Mouse (Mus musculus) spleen, embryonic (tissue): ENCODE data around the gene Galnt9.

Experiments
- CTCF ChIA-PET: fragments of 350-600 bp; sonication (Branson Sonifier 250); formaldehyde crosslinking; loops from one replicate; lab custom pipeline; 2022; lab: Charles Lee

Galnt9 gene

DNA sequence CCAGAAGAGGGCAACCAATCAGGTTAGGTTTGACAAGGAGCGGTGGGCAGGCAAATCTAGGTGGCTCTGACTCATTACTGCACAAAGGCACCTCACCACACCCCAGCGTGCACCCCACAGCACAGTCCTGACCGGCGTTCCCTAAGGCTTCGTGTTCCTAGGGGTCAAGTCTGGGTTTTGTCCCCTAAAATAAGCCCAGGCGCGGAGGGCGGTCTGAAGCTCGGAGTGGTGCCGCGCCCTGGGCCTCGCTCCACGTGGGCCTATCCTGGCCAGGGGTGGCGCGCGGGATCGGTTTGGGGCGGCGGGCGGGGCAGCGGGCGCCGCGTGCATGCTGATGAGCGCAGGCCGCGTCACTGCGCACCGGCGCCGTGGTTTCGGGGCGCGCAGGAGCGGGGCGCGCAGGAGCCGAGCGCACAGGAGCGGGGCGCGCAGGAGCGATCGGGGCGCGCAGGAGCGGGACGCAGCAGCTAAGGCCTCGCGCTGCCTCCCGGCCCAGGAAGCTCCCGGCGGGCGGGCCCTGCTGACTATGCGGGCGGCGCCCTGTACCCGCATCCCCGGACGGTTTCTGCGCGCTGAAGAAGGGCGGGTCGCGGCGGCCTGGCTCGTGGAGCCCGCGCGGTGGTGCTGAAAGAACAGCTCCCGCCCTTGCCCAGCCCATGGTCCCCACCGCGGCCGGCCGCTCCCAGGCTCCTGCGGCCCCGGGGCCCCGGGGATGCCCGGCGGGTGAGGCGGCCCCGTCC, at the start of gene Galnt9:
Gene Galnt9, plus strand, starts transcription at position 405 of the 740 bp plus-strand sequence.
- CTCF ChIA-PET: interaction anchor here (0.6 kb wide), 1 partner anchor 1997 kb away, joined by 5 read pairs; no protein-coding TSS in a partner anchor

GRCm38 (mm10) chr5:110494396-110494795, 49.8 kb upstream of the Galnt9 start:
- CTCF ChIA-PET: interaction anchor here (0.8 kb wide), 1 partner anchor 142 kb away, joined by 3 read pairs; no protein-coding TSS in a partner anchor

- CTCF ChIA-PET: no interaction called here
Measured at GRCm38 (mm10) chr5:110495051-110495450, 49.1 kb upstream of the Galnt9 start.

- CTCF ChIA-PET: no interaction called here
Measured at GRCm38 (mm10) chr5:110497556-110497955, 46.6 kb upstream of the Galnt9 start.

- CTCF ChIA-PET: interaction anchor here (0.6 kb wide), 1 partner anchor 975 kb away, joined by 3 read pairs; no protein-coding TSS in a partner anchor
Measured at GRCm38 (mm10) chr5:110498071-110498470, 46.1 kb upstream of the Galnt9 start.

DNA sequence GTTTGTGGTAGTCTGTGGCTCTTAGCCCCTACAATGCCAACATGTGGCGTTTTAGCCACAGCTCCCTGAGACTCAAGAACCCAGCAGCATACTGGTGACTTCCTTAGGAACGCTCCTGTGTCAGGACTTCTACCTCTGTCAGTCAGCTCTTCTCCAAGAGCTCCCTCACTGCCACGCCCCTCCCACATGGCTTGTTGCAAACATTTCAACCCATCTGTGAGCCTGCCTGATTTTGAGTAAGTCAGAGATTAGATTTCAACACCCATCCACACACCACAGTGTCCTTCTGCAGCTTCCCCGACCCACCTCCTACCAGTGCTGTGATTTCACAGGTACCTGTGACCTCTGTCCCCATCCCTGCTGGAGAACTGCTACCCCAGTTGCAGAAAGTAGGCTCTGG, 43.9 kb upstream of the Galnt9 start:
- CTCF ChIA-PET: interaction anchor here (0.6 kb wide), 1 partner anchor 49 kb away, joined by 4 read pairs; no protein-coding TSS in a partner anchor

DNA sequence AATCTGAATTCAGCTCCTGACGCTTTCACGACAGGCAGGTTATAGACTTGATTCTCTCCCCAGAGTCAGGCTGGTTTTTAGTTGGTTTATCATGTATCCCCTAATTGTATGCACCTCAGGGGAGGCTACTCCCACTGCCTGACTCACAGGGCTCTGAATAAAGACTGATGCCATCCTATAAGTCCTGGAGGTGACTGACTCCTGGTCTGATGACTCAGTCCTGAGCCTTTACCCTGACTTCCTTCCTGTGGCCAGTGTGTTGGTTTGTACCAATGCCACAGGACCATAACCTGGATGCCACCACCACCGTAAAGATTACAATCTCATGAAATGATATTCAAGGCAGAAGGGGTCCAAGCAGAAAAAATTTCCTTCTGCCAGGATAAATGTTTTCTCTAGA, 40.8 kb upstream of the Galnt9 start:
- CTCF ChIA-PET: no interaction called here

DNA sequence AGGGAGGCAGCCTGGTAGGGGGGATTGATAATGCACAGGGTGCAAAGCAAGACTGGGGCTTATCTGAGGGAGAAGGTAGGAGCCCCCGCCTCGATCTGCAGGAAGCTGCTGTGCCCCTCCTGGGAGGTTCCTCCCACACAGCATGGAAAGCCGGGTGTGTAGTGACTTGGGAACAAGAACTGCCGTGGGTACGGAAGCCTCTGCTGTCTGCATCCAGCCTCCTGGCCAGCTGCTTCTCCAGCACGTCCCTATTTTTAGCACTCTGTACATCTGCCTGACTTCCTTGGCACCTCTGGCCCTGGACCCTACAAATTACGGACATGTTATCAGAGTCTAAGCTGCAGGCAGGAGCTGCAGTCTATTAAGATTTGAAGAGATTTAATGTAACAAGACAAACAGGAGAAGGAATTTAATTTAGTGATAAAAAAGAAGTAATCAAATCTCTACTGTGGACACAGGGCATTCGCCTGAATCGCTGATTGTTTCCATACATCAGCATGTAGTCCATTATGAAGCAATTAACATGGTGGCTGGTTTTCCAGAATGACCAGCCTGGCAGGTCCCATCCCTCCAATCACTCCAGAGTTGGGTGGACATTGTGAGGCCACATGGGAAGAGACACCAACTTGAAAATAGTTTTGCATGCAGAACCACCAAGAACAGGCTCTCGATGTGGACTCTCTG, 38.4 kb upstream of the Galnt9 start:
- CTCF ChIA-PET: no interaction called here

- CTCF ChIA-PET: interaction anchor here (0.7 kb wide), 1 partner anchor 864 kb away, joined by 3 read pairs; no protein-coding TSS in a partner anchor
Measured at GRCm38 (mm10) chr5:110506295-110506616, 37.9 kb upstream of the Galnt9 start.

DNA sequence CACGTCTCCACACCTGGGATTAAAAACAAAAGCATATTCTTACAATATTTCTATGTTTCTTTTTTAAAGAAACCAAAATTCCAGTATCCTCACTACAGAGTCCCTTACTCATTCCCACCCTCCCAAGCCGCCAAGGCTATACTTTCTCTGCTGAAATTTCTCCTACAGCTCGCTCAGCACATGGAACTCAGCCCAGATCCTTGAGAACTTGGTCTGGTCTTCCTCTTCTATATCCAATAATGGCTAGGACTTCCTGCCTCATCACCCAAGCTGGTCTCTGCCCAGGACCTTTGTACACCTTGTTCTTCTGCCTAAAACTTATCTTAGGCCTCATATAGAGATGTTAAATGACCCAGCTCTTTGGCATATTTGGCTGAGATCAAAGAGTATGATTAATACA, 37.3 kb upstream of the Galnt9 start:
- CTCF ChIA-PET: interaction anchor here (0.7 kb wide), 1 partner anchor 863 kb away, joined by 3 read pairs; no protein-coding TSS in a partner anchor

DNA sequence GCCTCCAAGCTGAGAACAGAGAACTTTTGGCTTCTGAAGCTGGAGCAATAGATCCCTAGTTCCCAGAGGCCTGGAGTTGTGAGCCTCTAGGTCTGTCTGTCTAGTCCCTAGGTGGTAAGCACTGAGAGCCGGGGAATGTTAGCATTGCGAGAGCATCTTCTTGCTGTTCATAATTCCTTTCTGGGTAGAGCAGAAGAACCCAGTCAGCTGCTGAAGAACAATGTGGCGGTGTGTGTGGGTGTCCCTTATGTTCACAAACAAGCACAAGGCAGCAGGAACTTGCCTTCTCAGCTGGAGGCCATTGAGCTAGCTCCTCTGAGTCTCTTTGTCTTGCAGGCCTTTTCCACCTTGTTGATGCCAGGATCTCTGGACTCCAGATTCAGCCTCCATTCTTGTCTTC, 36.2 kb upstream of the Galnt9 start:
- CTCF ChIA-PET: no interaction called here

- CTCF ChIA-PET: no interaction called here
Measured at GRCm38 (mm10) chr5:110510357-110510756, 33.8 kb upstream of the Galnt9 start.

GRCm38 (mm10) chr5:110513791-110514190, 30.4 kb upstream of the Galnt9 start:
- CTCF ChIA-PET: no interaction called here

DNA sequence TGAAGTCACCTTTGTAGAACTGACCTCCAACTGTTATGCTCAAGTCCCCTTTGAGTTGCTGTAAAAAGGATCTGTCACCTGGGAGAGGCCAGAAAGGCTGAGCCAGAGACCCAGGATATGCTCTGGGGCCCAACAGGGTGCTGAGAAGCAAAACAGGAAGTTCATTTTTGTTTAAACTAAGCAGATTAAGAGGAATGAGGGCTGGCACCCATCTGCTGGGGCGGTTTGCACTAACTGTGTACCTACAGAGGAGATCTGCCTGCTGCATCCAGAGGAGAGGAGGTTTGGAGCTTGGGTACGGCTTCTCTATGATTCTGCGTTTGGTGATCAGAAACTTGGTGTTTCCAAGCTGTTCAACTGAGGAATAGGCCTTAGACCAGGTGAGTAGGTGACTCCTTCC, 29.5 kb upstream of the Galnt9 start:
- CTCF ChIA-PET: no interaction called here

- CTCF ChIA-PET: no interaction called here
Measured at GRCm38 (mm10) chr5:110516390-110516789, 27.8 kb upstream of the Galnt9 start.

DNA sequence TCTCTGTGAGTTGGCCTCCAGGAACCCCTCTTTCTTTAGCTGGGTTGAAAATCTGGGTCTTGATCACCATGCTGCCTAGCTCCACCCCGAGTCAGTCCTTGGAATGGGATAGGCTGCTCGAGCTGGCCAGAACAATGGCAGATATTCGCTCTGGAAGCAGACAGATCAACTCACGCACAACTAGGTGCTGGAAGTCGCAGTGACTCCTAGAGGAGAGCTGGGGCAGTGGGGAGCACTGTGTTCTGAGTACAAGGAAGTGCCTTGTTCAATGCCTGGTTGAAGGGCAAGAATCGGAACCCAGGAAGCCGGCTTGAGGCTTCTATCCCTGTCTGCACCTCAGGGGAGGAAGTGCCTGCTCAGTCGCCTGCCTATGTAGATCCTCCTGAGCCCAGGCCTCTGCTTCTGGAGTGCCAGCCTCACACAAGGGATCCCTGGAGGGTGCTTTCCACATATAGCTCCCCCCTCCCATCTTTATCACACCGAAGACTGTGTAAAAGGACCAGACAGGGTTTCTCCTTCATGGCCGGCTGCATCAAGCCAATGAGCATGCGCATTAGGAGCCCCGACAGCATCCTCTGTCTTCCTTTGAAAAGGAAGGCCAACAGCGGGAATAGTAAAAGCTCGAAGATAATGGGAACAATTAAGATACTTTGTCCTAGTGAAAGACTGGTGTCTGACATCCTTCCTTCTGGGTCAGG, 25.9 kb upstream of the Galnt9 start:
- CTCF ChIA-PET: no interaction called here

- CTCF ChIA-PET: no interaction called here
Measured at GRCm38 (mm10) chr5:110520974-110521373, 23.2 kb upstream of the Galnt9 start.

DNA sequence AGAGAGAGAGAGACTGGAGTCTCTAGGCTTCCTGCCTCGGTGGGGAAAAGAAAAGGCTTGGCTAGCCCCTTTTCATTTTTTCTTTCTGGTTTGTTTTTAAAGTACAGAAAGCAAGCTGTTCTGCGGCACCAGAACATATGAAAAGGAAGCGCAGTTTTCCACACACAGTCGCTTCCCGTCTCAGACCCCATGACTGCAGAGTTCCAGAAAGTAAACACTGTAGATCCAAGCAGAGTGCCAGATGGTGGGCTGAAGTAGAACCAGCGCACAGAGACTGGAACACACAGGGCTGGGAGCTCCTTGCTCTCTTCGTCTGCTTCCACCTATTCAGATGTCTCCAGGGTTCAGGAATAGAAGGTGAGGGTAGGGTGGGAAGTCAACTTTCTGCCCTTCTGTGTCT, 22.3 kb upstream of the Galnt9 start:
- CTCF ChIA-PET: interaction anchor here (0.8 kb wide), 1 partner anchor 952 kb away, joined by 12 read pairs; no protein-coding TSS in a partner anchor

DNA sequence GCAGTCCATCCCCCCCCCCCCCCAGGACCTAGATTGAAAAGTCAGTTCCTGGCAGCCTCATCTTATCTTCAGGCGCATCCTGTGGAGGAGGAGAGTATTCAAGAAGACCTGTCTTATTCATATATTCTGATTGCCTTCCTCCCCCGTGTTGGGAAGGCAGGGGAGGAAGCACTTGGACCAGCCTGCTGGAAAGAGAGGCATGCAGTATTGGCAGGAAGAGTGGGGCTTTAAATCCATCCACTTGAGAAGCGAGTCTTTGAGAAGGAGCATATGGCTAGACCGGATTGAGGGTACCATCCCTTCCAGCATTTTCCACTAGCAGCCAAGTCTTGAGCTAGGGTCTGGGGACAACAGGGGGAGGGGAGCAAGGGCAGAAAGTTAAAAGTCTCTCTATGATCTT, 20.9 kb upstream of the Galnt9 start:
- CTCF ChIA-PET: no interaction called here

DNA sequence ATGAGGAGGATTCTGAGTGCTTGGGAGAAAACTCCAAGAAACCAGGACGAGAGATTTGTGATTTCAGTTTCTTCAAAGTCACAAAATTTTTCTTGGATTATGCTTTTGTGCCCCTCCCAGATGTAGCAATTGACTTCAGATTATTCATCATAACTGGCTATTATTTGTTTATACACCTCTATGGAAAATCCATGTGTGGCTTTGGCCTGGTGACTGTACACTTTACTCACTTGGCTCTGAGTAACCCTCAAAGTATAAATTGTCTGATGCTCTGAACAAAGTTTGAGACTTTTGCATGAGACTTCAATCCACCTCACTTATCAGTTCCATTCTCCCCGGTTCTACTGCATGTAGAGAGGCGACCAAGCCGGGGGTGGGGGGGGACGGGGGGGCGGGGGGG, 18.5 kb upstream of the Galnt9 start:
- CTCF ChIA-PET: no interaction called here

DNA sequence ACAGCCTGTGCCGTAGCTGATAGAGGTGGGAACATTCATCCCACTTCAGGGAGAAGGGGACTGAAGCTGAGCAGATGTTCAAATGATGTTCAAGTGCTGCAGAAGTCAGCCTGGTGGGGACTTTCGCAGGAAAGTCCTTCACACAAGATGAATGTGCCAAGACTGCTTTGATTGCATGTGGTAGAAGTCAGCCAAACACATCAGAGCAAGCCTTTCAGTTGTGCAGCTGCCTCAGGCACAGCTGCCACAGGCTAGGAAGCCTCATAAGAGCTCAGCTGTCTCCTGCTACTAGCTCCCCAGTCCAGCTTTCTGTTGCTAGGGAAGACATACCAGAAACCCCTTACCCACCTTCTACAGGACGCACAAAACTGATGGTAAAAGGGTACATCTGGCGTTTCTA, 17.6 kb upstream of the Galnt9 start:
- CTCF ChIA-PET: no interaction called here

DNA sequence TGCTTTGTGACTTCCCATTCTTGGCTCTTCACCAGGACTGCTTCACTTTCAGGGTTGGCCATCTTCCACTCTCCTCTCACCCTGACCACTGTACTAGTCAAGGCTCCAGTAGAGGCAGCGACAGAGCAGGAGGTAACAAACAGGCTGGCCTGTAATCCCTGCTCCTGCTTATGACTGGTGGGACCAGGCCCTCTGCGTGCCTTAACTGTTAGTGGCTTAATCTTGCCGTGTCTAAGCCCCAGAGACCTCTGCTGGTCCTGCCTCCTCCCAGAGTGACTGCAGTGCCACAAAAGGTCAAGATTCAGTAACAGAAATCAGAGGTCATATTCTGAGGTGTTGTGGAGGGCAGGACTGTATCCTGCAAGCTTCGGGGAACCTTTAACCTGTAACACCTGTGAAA, 13.1 kb upstream of the Galnt9 start:
- CTCF ChIA-PET: no interaction called here
